Mouse (Mus musculus) heart, postnatal 10 days (tissue): ENCODE results near the gene Ncr1. TPM values are rescaled to one million over a fixed set of nuclear protein-coding genes. Genes with fewer than 3 reads are reported as not detected.
A peak's percentile ranks its signal among the peaks of the same experiment; 100 is the strongest.
"Not testable (repeated sequence)": the region's sequence is repeated elsewhere in the genome, so short reads cannot be mapped to it uniquely, and the experiment has no call there.

Experiments used
- DNase-seq, 2 experiments: peaks; one replicate each; pipeline ENCODE4 v3.0.0; 2021
- intact Hi-C: fragments of 180-260 bp; cut with DNase I; formaldehyde crosslinking; loops from one replicate; pipeline ENCODE4 v1.15.1; 2025
- microRNA-seq, 2 experiments: library from miRNA; unstranded; fragments of <30 nt; microRNA quantifications; one replicate each; pipeline ENCODE4 v1.2.0; 2022
- total RNA-seq, 2 experiments: library from RNA; stranded (reverse); gene quantifications; 2 replicates each; pipeline ENCODE4 v1.2.3; 2021

Ncr1 gene
- total RNA-seq = not detected

- DNase-seq = no peak
Measured at GRCm38 (mm10) chr7:4337509-4337908, at the start of gene Ncr1. Gene Ncr1, plus strand, starts transcription at chr7:4337724.

GRCm38 (mm10) chr7:4292638-4293037 is 44.9 kb upstream of the Ncr1 start:
- no peak for DNase-seq
- intact Hi-C loops = loop anchor here (10.0 kb wide), 2 partner anchors 158 to 232 kb away; partner anchors contain the start of genes Leng8 and Tnni3

More at GRCm38 (mm10) chr7:4337509-4337908, at the start of gene Ncr1:
- intact Hi-C loops = no loop called here

- peak in 1 of 2 experiments; percentile 20 for DNase-seq
- intact Hi-C loops = loop anchor here (5.0 to 10.0 kb wide), 3 partner anchors 130 to 228 kb away; partner anchors contain the start of genes Leng8 and Tnni3
Measured at GRCm38 (mm10) chr7:4297189-4297588, 40.3 kb upstream of the Ncr1 start.

GRCm38 (mm10) chr7:4300166-4300565 is 37.4 kb upstream of the Ncr1 start:
- DNase-seq = no peak
- intact Hi-C loops = no loop called here

- intact Hi-C loops = no loop called here
- no peak for DNase-seq
Measured at GRCm38 (mm10) chr7:4303457-4303856, 34.1 kb upstream of the Ncr1 start.

- DNase-seq, intact Hi-C loops: not testable (repeated sequence)
Measured at GRCm38 (mm10) chr7:4313109-4313508, 24.4 kb upstream of the Ncr1 start.

GRCm38 (mm10) chr7:4313531-4313930 is 24.0 kb upstream of the Ncr1 start:
- DNase-seq, intact Hi-C loops: not testable (repeated sequence)

- DNase-seq = no peak
- intact Hi-C loops = no loop called here
Measured at GRCm38 (mm10) chr7:4323301-4323700, 14.2 kb upstream of the Ncr1 start.

- no peak for DNase-seq
- intact Hi-C loops = no loop called here
Measured at GRCm38 (mm10) chr7:4373521-4373920, 36.0 kb downstream of the Ncr1 start.

Small RNA genes within 50 kb of the gene (microRNA-seq; reads per million reads assigned to microRNA genes)
- gene Gm24752 (0 reads per million in 2 experiments), gene Gm25349 (0 reads per million in 2 experiments)

Other genes starting within 250 kb of the Ncr1 start
- gene Ttyh1, start 218.3 kb upstream of the Ncr1 start, total RNA-seq = 1 to 10 TPM; 1.4 to 2.3 TPM
- 10 to 100 TPM; 57.3 to 57.9 TPM for gene Leng8, start 200.7 kb upstream of the Ncr1 start, total RNA-seq
- gene Leng9, start 187.3 kb upstream of the Ncr1 start, total RNA-seq = 1 to 10 TPM; 2.8 to 3.2 TPM
- 10 to 100 TPM; 11.6 to 12.3 TPM for gene Cdc42ep5, start 172.9 kb upstream of the Ncr1 start, total RNA-seq
- under 1 TPM in 1 of 2 experiments, not detected in 1; 0.19 TPM for gene Lilra5, start 100.0 kb upstream of the Ncr1 start, total RNA-seq
- gene Gp6, start 60.0 kb downstream of the Ncr1 start, total RNA-seq = under 1 TPM in 1 of 2 experiments, not detected in 1; 0.22 TPM
- 10 to 100 TPM; 32.8 to 34.1 TPM for gene Rdh13, start 107.9 kb downstream of the Ncr1 start, total RNA-seq
- gene Eps8l1, start 123.0 kb downstream of the Ncr1 start, total RNA-seq = 1 to 10 TPM; 3.2 to 3.5 TPM
- 10 to 100 TPM; 74.8 to 97.1 TPM for gene Ppp1r12c, start 164.0 kb downstream of the Ncr1 start, total RNA-seq
- gene Tnnt1, start 178.7 kb downstream of the Ncr1 start, total RNA-seq = 10 to 100 TPM; 36.1 to 38.1 TPM
- 1,000 to 10,000 TPM; 6,124 to 6,345 TPM for gene Tnni3, start 186.5 kb downstream of the Ncr1 start, total RNA-seq
- under 1 TPM; 0.81 to 0.87 TPM for gene Dnaaf3, start 194.7 kb downstream of the Ncr1 start, total RNA-seq
- gene Syt5, start 209.8 kb downstream of the Ncr1 start, total RNA-seq = 1 to 10 TPM; 1.7 to 2.4 TPM